Mouse (Mus musculus) heart, postnatal 0 days (tissue): ENCODE measurements around the gene Khdrbs2.

Experiments used
- CTCF ChIP-seq: IDR thresholded peaks from 2 replicates; pipeline ENCODE4 v1.5.1; 2016; ENCODE audit warnings: antibody characterized with exemption, control low read depth, low read depth
- EP300 ChIP-seq: IDR thresholded peaks from 2 replicates; pipeline ENCODE4 v1.6.1; 2016; ENCODE audit warnings: antibody characterized with exemption, low read depth

GRCm38 (mm10) chr1:32258942-32259341 lies 86.4 kb downstream of the Khdrbs2 start:
- TF ChIP-seq CTCF (no peak), EP300 (no peak)
